Mouse (Mus musculus): ENCODE measurements at regions not wholly inside any gene's neighbourhood (a gene's known extent, or its start where the extent isn't known, plus 50 kb on each side); places are given as distances from the start of the nearest gene placed in this dataset.

DNA sequence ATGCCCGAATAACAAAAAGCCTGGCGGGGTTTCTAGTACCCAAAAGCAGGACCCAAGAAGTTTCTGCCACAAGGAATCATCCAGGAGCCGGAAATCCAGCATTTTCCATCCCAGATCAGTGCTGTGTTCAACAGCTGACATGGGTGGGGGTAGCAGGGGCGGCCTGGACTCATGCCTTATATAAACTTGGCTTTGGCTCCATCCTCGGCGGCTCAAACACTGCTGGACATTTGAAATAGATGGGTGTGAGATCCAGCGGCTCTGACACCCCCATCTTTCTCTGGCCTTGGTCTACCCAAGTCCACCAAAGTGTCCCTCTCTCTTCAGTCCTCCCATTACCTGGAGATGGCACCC is 89.9 kb upstream of the Synm start:
- H3K9me3 ChIP-seq (ENCODE audit: control insufficient read depth, low read length), result no peaks in the 10 kb centered on the region
- H3K4me1 ChIP-seq (ENCODE audit: control insufficient read depth, insufficient read depth, low read length), result peaks cover 2% of the 10 kb centered on the region; the same call in 1 of the 2 replicates
- ATAC-seq (ENCODE audit: insufficient number of reproducible peaks, low FRiP score, low TSS enrichment, low read depth), result 0 out of 2 replicates have a peak, but pooled peaks have one; percentile 2
- H3K9ac ChIP-seq (ENCODE audit: low read length), result peak overlapping the region; percentile 65
- no peak for DNase-seq (ENCODE audit: low spot score)
- no peaks in the 10 kb centered on the region for H3K27me3 ChIP-seq (ENCODE audit: control insufficient read depth, insufficient read depth, low read length)
- 10% methylated on average over 7 of the region's 7 CpGs for WGBS
- peak overlapping the region; percentile 64 for H3K4me2 ChIP-seq (ENCODE audit: low read depth, severe bottlenecking)
- peak overlapping the region; percentile 41 for H3K4me3 ChIP-seq (ENCODE audit: low read depth, low read length)
- H3K27ac ChIP-seq (replicated peaks; ENCODE audit: low read depth, low read length), result no peak overlapping the region
- no peaks in the 10 kb centered on the region for H3K36me3 ChIP-seq (ENCODE audit: control insufficient read depth, insufficient read depth, low read length)

DNA sequence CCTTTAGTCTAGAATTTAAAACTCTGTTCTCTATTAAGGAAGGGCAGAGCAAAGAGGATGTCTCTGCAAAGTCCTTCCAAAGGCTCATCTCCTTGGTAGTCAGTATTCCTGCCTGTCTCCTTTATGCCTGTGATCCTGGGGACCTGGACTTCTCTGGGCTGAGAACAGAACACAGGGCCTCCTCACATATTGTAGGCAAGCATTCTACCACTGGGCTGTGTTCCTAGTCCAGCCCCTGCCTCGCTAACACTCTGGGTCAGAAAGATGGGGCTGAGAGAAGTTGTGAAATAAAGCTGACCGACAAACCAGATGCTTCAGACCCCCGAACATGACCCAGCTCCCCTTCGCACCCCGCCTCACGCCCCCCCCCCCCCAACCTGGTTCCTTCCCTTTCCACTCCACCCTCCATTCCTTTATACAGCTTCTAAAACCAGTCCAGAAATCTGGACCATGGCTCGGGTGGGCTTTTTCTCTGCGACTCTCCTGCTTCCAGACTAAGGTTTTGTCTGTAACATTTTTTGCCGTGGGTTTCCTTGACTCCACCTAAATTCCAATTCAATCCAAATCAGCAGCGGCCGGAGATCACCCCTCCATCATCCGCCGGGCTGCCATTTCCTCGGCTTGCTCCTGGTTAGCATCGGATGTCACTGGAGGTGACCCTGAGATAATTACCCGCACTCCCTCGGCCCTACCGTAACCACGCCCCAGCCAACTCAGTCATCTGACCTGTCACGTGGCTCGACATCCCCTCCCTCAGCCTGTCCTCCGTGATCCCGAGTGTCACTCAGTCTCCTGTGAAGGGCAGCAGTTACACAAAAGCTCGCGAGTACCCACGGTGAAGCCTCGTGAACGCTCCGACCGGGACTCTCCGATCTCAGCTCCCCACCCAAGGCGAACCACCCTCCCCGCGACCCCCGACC is 89.3 kb upstream of the Synm start:
- no peaks in the 10 kb centered on the region for H3K36me3 ChIP-seq (ENCODE audit: control insufficient read depth, insufficient read depth, low read length)
- 2% methylated on average over 34 of the region's 35 CpGs for WGBS

DNA sequence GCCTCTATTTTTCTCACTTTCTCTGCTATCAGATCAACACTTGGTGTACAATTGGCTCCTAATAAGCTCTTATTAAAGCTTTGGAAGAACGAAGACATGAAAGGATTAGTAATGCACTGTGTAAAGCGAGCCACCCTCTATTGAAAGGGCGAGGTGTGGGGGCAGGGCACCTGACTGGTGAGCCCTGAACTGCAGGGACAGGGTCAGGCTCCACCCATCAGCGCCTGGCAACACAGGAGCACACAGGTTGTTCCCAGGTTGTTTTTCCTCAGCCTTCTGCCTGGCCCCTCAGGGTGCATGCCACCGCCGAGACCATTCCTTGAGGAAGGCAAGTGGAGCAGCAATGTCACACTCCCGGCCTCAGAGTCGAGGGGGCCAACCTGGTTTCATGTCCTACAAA is 87.3 kb upstream of the Synm start:
- no peak for ATAC-seq (ENCODE audit: insufficient number of reproducible peaks, low FRiP score, low TSS enrichment, low read depth)
- no peak overlapping the region for H3K4me2 ChIP-seq (ENCODE audit: low read depth, severe bottlenecking)
- no peak overlapping the region for H3K4me3 ChIP-seq (ENCODE audit: low read depth, low read length)
- H3K4me1 ChIP-seq (ENCODE audit: control insufficient read depth, insufficient read depth, low read length), result peaks cover 2% of the 10 kb centered on the region; the same call in 1 of the 2 replicates
- H3K36me3 ChIP-seq (ENCODE audit: control insufficient read depth, insufficient read depth, low read length), result no peaks in the 10 kb centered on the region
- H3K27me3 ChIP-seq (ENCODE audit: control insufficient read depth, insufficient read depth, low read length), result no peaks in the 10 kb centered on the region
- H3K27ac ChIP-seq (replicated peaks; ENCODE audit: low read depth, low read length), result no peak overlapping the region
- DNase-seq (ENCODE audit: low spot score), result no peak
- no peak overlapping the region for H3K9ac ChIP-seq (ENCODE audit: low read length)
- H3K9me3 ChIP-seq (ENCODE audit: control insufficient read depth, low read length), result no peaks in the 10 kb centered on the region
- whole genome bisulfite sequencing, result 16% methylated on average over 8 of the region's 8 CpGs

More for the DNA sequence above, 89.3 kb upstream of the Synm start:
- Histone ChIP-seq H3K9me3 (ENCODE audit: control insufficient read depth, low read length) (no peaks in the 10 kb centered on the region), H3K4me1 (ENCODE audit: control insufficient read depth, insufficient read depth, low read length) (peaks cover 2% of the 10 kb centered on the region; the same call in 1 of the 2 replicates), H3K4me2 (ENCODE audit: low read depth, severe bottlenecking) (peak overlapping the region; percentile 64), H3K4me3 (ENCODE audit: low read depth, low read length) (peak overlapping the region; percentile 41), H3K27ac (replicated peaks; ENCODE audit: low read depth, low read length) (no peak overlapping the region), H3K9ac (ENCODE audit: low read length) (peak overlapping the region; percentile 65), H3K27me3 (ENCODE audit: control insufficient read depth, insufficient read depth, low read length) (no peaks in the 10 kb centered on the region)
- peak; percentile 83 for ATAC-seq (ENCODE audit: insufficient number of reproducible peaks, low FRiP score, low TSS enrichment, low read depth)
- peak; percentile 83 for DNase-seq (ENCODE audit: low spot score)

DNA sequence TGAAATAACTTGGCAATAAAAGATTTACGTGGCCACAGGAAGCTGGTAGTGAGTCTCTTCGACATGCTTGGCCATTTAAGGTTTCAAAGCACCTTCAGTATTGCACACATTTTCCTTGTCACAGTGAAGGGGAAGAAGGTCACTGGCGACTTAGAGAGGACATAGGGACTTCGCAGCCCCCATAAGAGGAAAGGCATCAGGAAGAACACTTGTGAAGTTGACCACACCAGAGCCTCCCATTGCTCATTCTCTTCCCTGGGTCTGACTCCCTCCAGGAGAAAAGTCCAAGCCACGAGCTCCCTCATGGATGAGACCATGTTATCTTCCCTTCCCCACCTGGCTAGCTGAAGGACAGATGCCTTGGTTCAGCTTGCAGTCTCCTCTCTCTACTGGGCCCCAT is 77.4 kb upstream of the Synm start:
- H3K27me3 ChIP-seq (ENCODE audit: control insufficient read depth, insufficient read depth, low read length), result no peaks in the 10 kb centered on the region
- no peaks in the 10 kb centered on the region for H3K36me3 ChIP-seq (ENCODE audit: control insufficient read depth, insufficient read depth, low read length)
- ATAC-seq (ENCODE audit: insufficient number of reproducible peaks, low FRiP score, low TSS enrichment, low read depth), result no peak
- H3K4me1 ChIP-seq (ENCODE audit: control insufficient read depth, insufficient read depth, low read length), result no peaks in the 10 kb centered on the region
- H3K27ac ChIP-seq (replicated peaks; ENCODE audit: low read depth, low read length), result no peak overlapping the region
- H3K9me3 ChIP-seq (ENCODE audit: control insufficient read depth, low read length), result no peaks in the 10 kb centered on the region; the same call in 1 of the 2 replicates
- no peak overlapping the region for H3K4me3 ChIP-seq (ENCODE audit: low read depth, low read length)
- no peak overlapping the region for H3K4me2 ChIP-seq (ENCODE audit: low read depth, severe bottlenecking)
- 86% methylated on average over 5 of the region's 5 CpGs for WGBS
- no peak for DNase-seq (ENCODE audit: low spot score)
- H3K9ac ChIP-seq (ENCODE audit: low read length), result no peak overlapping the region

DNA sequence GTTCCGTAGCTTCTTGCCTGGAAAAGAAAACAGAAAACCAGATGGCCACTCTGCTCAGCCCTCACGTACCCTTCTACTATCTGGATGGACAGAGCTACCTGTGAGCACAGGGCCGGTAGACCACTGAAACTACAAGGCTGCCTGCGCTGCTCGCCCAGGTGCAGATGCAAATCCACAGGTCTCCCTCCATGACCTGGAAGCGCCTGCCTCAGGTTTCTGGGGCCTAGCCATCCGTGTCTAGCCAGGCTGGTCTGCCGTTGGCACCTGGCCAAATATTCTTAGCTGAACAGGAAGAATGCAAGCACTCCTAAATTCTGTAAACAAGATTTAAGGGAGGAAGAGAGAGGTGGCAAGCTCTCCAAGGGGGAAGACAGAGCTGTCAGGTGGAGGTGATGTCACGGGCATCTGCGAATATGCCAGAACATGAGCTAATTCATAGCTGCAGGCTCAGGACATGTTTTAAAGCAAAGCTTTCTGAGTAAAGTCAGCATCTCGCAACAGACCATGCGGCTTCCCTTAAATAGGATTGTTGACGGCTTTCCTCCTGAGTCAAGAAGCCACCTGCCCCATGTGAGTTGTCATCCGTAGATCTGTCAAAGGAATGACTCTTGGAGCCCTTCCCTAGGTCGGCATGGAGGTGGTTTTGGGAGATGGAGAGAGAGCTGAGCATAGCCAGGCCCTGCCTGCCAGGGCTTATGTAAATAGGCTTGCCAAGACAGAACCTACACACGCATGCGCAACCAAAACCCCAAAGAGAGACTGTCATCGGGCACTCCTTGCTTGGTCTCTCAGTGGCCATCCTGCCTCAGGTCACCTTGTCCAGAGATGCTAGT is 76.8 kb upstream of the Synm start:
- Histone ChIP-seq H3K4me1 (ENCODE audit: control insufficient read depth, insufficient read depth, low read length) (no peaks in the 10 kb centered on the region), H3K27me3 (ENCODE audit: control insufficient read depth, insufficient read depth, low read length) (no peaks in the 10 kb centered on the region), H3K9me3 (ENCODE audit: control insufficient read depth, low read length) (no peaks in the 10 kb centered on the region; the same call in 1 of the 2 replicates), H3K4me3 (ENCODE audit: low read depth, low read length) (no peak overlapping the region), H3K4me2 (ENCODE audit: low read depth, severe bottlenecking) (no peak overlapping the region), H3K36me3 (ENCODE audit: control insufficient read depth, insufficient read depth, low read length) (no peaks in the 10 kb centered on the region), H3K27ac (replicated peaks; ENCODE audit: low read depth, low read length) (no peak overlapping the region), H3K9ac (ENCODE audit: low read length) (no peak overlapping the region)
- WGBS, result 84% methylated on average over 18 of the region's 18 CpGs
- DNase-seq (ENCODE audit: low spot score) (no peak), ATAC-seq (ENCODE audit: insufficient number of reproducible peaks, low FRiP score, low TSS enrichment, low read depth) (no peak)

DNA sequence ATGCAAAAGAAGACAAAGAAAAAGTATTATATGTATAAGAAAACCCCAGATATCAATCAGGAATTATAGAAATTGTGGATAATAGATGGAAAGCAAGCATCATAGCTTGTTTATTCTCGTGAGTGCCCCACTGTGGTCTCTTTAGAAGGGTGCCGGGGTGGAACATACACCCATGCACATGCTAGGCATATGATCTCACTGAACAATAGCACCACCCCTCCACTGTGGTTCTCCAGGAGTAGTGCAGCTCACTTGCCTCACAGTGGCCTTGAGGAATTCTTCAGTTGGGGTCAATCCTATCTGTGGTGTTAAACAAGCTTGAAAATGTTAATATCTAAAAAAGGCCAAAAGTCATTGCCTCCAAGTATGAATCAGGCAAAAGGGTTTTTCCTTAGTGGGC is 72.2 kb upstream of the Synm start:
- no peak overlapping the region for H3K27ac ChIP-seq (replicated peaks; ENCODE audit: low read depth, low read length)
- no peak for ATAC-seq (ENCODE audit: insufficient number of reproducible peaks, low FRiP score, low TSS enrichment, low read depth)
- no peaks in the 10 kb centered on the region for H3K27me3 ChIP-seq (ENCODE audit: control insufficient read depth, insufficient read depth, low read length)

DNA sequence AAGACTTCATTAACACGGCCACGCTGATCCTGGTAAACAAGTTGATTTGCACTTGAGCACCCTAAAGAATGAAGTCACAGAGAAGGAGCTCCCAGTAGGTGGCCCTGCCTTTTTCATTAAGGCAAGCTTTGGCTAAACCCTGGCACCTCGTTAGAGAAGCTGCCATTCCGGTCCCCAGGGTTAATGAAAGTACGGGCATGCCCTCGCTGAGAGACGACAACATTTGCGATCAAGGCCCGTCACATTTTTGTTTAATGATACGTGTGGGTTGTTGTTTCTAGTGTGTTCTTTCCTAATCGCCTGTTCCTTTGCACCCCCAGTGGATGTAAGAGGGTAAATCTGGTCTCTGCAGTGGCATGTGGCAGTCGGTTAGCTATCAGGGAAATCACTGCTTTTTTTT is 67.8 kb upstream of the Synm start:
- WGBS, result 20% methylated on average over 12 of the region's 12 CpGs
- H3K4me1 ChIP-seq (ENCODE audit: control insufficient read depth, insufficient read depth, low read length), result peaks cover 37% of the 10 kb centered on the region
- peak overlapping the region; percentile 86 for H3K27ac ChIP-seq (replicated peaks; ENCODE audit: low read depth, low read length)

More for the DNA sequence above, 72.2 kb upstream of the Synm start:
- Histone ChIP-seq H3K36me3 (ENCODE audit: control insufficient read depth, insufficient read depth, low read length) (no peaks in the 10 kb centered on the region), H3K9me3 (ENCODE audit: control insufficient read depth, low read length) (no peaks in the 10 kb centered on the region; the same call in 1 of the 2 replicates), H3K4me3 (ENCODE audit: low read depth, low read length) (no peak overlapping the region), H3K4me2 (ENCODE audit: low read depth, severe bottlenecking) (no peak overlapping the region), H3K4me1 (ENCODE audit: control insufficient read depth, insufficient read depth, low read length) (peaks cover 11% of the 10 kb centered on the region; the same call in 1 of the 2 replicates), H3K9ac (ENCODE audit: low read length) (no peak overlapping the region)
- no peak for DNase-seq (ENCODE audit: low spot score)
- WGBS, result 81% methylated on average over 2 of the region's 2 CpGs

DNA sequence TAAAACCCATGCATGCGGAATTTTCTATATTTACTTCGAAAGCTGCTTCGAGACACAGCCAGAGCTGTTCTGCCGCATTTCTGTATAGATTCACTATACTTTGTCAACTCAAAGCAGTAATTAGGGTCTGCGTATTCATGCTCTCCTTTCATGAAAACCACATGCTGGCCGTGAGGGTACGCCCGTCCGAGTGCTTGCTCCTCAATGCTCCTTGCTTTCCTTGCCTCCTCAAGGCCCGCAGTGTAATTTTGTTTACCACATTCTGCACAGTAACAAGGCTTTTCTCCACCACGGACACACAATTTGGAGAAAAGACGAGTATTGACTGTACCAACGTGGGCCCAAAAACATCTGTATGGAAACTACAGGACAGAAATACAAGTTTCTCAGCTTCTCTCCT is 67.4 kb upstream of the Synm start:
- ATAC-seq (ENCODE audit: insufficient number of reproducible peaks, low FRiP score, low TSS enrichment, low read depth) (no peak), DNase-seq (ENCODE audit: low spot score) (peak; percentile 63)
- Histone ChIP-seq H3K4me3 (ENCODE audit: low read depth, low read length) (no peak overlapping the region), H3K4me2 (ENCODE audit: low read depth, severe bottlenecking) (no peak overlapping the region), H3K9me3 (ENCODE audit: control insufficient read depth, low read length) (no peaks in the 10 kb centered on the region), H3K9ac (ENCODE audit: low read length) (no peak overlapping the region), H3K27ac (replicated peaks; ENCODE audit: low read depth, low read length) (peak overlapping the region; percentile 86), H3K4me1 (ENCODE audit: control insufficient read depth, insufficient read depth, low read length) (peaks cover 37% of the 10 kb centered on the region), H3K27me3 (ENCODE audit: control insufficient read depth, insufficient read depth, low read length) (no peaks in the 10 kb centered on the region), H3K36me3 (ENCODE audit: control insufficient read depth, insufficient read depth, low read length) (no peaks in the 10 kb centered on the region)
- WGBS, result 43% methylated on average over 13 of the region's 13 CpGs

More for the DNA sequence above, 67.8 kb upstream of the Synm start:
- H3K27me3 ChIP-seq (ENCODE audit: control insufficient read depth, insufficient read depth, low read length), result no peaks in the 10 kb centered on the region
- no peaks in the 10 kb centered on the region for H3K9me3 ChIP-seq (ENCODE audit: control insufficient read depth, low read length)
- no peak overlapping the region for H3K9ac ChIP-seq (ENCODE audit: low read length)
- no peak overlapping the region for H3K4me2 ChIP-seq (ENCODE audit: low read depth, severe bottlenecking)
- no peaks in the 10 kb centered on the region for H3K36me3 ChIP-seq (ENCODE audit: control insufficient read depth, insufficient read depth, low read length)
- no peak overlapping the region for H3K4me3 ChIP-seq (ENCODE audit: low read depth, low read length)
- ATAC-seq (ENCODE audit: insufficient number of reproducible peaks, low FRiP score, low TSS enrichment, low read depth), result no peak
- peak; percentile 42 for DNase-seq (ENCODE audit: low spot score)
